In the genomic region with DNA sequence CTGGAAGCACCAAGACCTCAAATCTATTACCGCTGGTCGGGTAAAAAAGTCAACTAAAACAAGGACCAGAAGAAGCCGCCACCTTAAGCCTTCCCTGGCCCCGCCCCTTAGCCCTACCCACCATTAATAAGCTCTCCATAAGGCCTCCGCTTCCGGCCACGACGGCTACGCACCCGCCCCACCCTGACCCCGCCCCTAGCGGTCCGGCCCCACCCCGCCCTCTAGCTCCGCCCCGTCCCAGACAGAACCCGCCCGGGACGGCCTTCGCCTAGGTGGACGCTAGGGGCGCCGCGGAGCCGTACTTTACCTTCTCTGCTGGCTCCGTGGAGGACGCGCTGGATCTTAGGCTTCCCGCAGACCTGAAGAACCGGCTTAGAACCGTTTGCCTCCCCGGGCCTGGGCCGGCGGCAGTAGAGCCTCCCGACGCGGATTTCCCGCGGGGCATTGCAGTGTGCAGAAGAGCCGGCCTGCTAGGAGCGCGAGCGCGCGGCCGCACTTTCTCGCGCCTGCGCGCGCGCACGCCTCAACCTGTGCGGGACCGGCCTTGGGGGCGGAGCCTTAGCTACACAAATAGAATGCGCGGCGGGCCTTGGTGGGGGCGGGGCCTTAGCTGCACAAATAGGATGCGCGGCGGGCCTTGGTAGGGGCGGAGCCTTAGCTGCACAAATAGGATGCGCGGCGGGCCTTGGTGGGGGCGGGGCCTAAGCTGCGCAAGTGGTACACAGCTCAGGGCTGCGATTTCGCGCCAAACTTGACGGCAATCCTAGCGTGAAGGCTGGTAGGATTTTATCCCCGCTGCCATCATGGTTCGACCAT, we compare ENCODE assay signal across 8 mouse cellular contexts. TPM values are rescaled to one million over a fixed set of nuclear protein-coding genes. Genes with fewer than 3 reads are reported as not detected.
DNase-seq lines count a peak whose midpoint lies in the region; ATAC-seq and TF ChIP-seq lines count a peak whose summit lies in the region.

A gene (plus strand): TSS at position 271 of the 816 bp plus-strand sequence.
A gene (minus strand): TSS at position 548 of the 816 bp plus-strand sequence.

- peak; percentile 93 for ATAC-seq in frontal cortex, adult (ENCODE audit: low TSS enrichment)
- peak; percentile 96 for ATAC-seq in lung, postnatal 0 days

- peak; percentile 85 for TF ChIP-seq CTCF in lung, postnatal 0 days (IDR thresholded peaks at IDR 0.05)

- peak within 1 kb of the TSS; percentile 96 for H3K27ac ChIP-seq in hindbrain, embryonic 10.5 days
- H3K27ac ChIP-seq in lung, postnatal 0 days (ENCODE audit: low read length): peak within 1 kb of the TSS; percentile 89

- H3K36me3 ChIP-seq in hindbrain, embryonic 10.5 days: peaks cover 50% of the 10 kb centered on the region
- no peaks in the 10 kb centered on the region for H3K36me3 ChIP-seq in lung, postnatal 0 days (ENCODE audit: insufficient read depth, low read length)

- H3K4me3 ChIP-seq in hindbrain, embryonic 10.5 days: peak within 1 kb of the TSS; percentile 78
- peak within 1 kb of the TSS; percentile 77 for H3K4me3 ChIP-seq in lung, postnatal 0 days (ENCODE audit: low read depth, low read length)

- DNase-seq in MN1 (ENCODE audit: low spot score): peak; percentile 99
- peak; percentile 99 for DNase-seq in cerebellum, adult 9-10 months
- peak; percentile 99 for DNase-seq in hindbrain, embryonic 10.5 days (ENCODE audit: low spot score)
- peak; percentile 99 for DNase-seq in layer of hippocampus, adult 9-11 months
- peak; percentile 99 for DNase-seq in lung, postnatal 0 days (ENCODE audit: low spot score)
- peak; percentile 97 for DNase-seq in ovary, postnatal 14 days (ENCODE audit: low spot score)
- peak; percentile 97 for DNase-seq in thymus, postnatal 14 days

- peak within 1 kb of the TSS; percentile 44 for H3K9ac ChIP-seq in lung, postnatal 0 days (replicated peaks; ENCODE audit: low read depth)

- under 1% methylated on average over 76 of the region's 76 CpGs for WGBS in hindbrain, embryonic 10.5 days
- under 1% methylated on average over 71 of the region's 76 CpGs for WGBS in lung, postnatal 0 days

- H3K27me3 ChIP-seq in hindbrain, embryonic 10.5 days (ENCODE audit: insufficient read depth, poor library complexity, severe bottlenecking): no peaks in the 10 kb centered on the region
- H3K27me3 ChIP-seq in lung, postnatal 0 days (replicated peaks; ENCODE audit: insufficient read depth, low read length): no peaks in the 10 kb centered on the region

- H3K4me2 ChIP-seq in lung, postnatal 0 days (replicated peaks; ENCODE audit: low read depth, low read length): peak within 1 kb of the TSS; percentile 99

- H3K4me1 ChIP-seq in hindbrain, embryonic 10.5 days (replicated peaks): peaks cover 37% of the 10 kb centered on the region
- 0 out of 2 replicates have a peak, but pooled peaks cover 4% of the 10 kb centered on the region for H3K4me1 ChIP-seq in lung, postnatal 0 days (ENCODE audit: insufficient read depth, low read depth, low read length)

- no peaks in the 10 kb centered on the region for H3K9me3 ChIP-seq in hindbrain, embryonic 10.5 days
- H3K9me3 ChIP-seq in lung, postnatal 0 days (ENCODE audit: low read length): no peaks in the 10 kb centered on the region

- TF ChIP-seq EP300 in lung, postnatal 0 days (IDR thresholded peaks at IDR 0.05): no peak

RNA-seq across cellular contexts. Expression of the first gene that starts in this region (rescaled TPM):
- polyA plus RNA-seq in hindbrain, embryonic 10.5 days (2016; fragmentation: Nextera tagmentation; extraction: Ambion mirVana): 17.9 and 25.5 TPM in 2 replicates
- polyA plus RNA-seq in lung, postnatal 0 days (2015; fragmentation: Nextera tagmentation; extraction: Ambion mirVana): 2.7 and 3.6 TPM in 2 replicates

RNA-seq across cellular contexts. Expression of the second gene that starts in this region (rescaled TPM):
- polyA plus RNA-seq in hindbrain, embryonic 10.5 days (2016; fragmentation: Nextera tagmentation; extraction: Ambion mirVana): 24.6 and 32.2 TPM in 2 replicates
- polyA plus RNA-seq in lung, postnatal 0 days (2015; fragmentation: Nextera tagmentation; extraction: Ambion mirVana): 11.0 and 11.5 TPM in 2 replicates

Comparison
In these comparisons a context has a peak if more than half of its experiments do, and no peak if none do; other contexts are left out.
1. Peak in every context shown above with its lines: DNase-seq, ATAC-seq, H3K4me3 ChIP-seq and H3K27ac ChIP-seq.